Mouse (Mus musculus): ENCODE measurements at regions not wholly inside any gene's neighbourhood (a gene's known extent, or its start where the extent isn't known, plus 50 kb on each side); places are given as distances from the start of the nearest gene placed in this dataset.

DNA sequence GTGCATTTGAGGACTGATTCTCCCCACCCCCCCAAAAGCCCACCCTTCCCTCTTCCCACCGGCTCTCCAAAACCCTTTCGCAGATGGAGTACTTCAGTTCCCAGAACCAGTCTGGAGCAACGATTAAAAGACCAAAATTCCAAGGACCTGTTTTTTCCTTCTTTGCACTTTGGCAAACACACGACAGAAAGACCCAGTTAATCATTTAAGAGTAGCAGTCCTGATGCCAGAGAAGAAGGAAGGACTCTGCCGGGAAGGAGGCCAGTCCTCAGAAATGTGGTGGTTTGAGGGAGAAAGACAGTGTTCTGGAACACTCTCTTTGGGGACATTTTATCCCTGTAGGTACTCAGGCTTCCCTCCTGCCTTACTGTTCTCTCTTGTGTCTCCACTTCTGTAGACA is 165.1 kb upstream of the Six2 start:
- no peak for TF ChIP-seq CTCF (IDR thresholded peaks at IDR 0.05; ENCODE audit: low read depth)
- TF ChIP-seq EP300 (IDR thresholded peaks at IDR 0.05; ENCODE audit: low read depth) = no peak
